Mouse (Mus musculus) limb, embryonic 15.5 days (tissue): ENCODE results near the gene 1700066M21Rik. TPM values are rescaled to one million over a fixed set of nuclear protein-coding genes. Genes with fewer than 3 reads are reported as not detected.

Experiments
- ATAC-seq: fragments of 200-750 bp; cut with Nextera tagmentation; 2 replicates; pipeline ENCODE4 v1.8.0; 2017; ENCODE audit warnings: low read depth, moderate TSS enrichment; ENCODE audit not compliant: insufficient number of reproducible peaks, low FRiP score, low TSS enrichment
- H3K27ac ChIP-seq: fragments of 300-500 bp; sonication (generic); 2 replicates; pipeline ENCODE4 v1.5.1; 2015; ENCODE audit warnings: moderate library complexity, mild to moderate bottlenecking, inconsistent platforms
- H3K27me3 ChIP-seq: fragments of 300-500 bp; sonication (generic); 2 replicates; pipeline ENCODE4 v1.6.1; 2015; ENCODE audit warnings: inconsistent platforms
- H3K36me3 ChIP-seq: fragments of 300-500 bp; sonication (generic); 2 replicates; pipeline ENCODE4 v1.6.1; 2015; ENCODE audit warnings: inconsistent platforms
- H3K4me1 ChIP-seq: fragments of 300-500 bp; sonication (generic); 2 replicates; pipeline ENCODE4 v1.6.1; 2015; ENCODE audit warnings: inconsistent platforms
- H3K4me2 ChIP-seq: fragments of 300-500 bp; sonication (generic); 2 replicates; pipeline ENCODE4 v1.6.1; 2015; ENCODE audit warnings: mild to moderate bottlenecking, inconsistent platforms
- H3K4me3 ChIP-seq: fragments of 300-500 bp; sonication (generic); 2 replicates; pipeline ENCODE4 v1.5.1; 2015; ENCODE audit warnings: mild to moderate bottlenecking, inconsistent platforms
- H3K9ac ChIP-seq: fragments of 300-500 bp; sonication (generic); 2 replicates; pipeline ENCODE4 v1.6.1; 2015; ENCODE audit warnings: inconsistent platforms
- H3K9me3 ChIP-seq: fragments of 300-500 bp; sonication (generic); 2 replicates; pipeline ENCODE4 v1.6.1; 2016; ENCODE audit warnings: inconsistent platforms
- WGBS: fragments of 180-500 bp; shearing (Covaris S2); methylation state at CpG from one replicate; pipeline ENCODE4 v1.1.7; 2015; 5-methylcytosine and 5-hydroxymethylcytosine counted together
- polyA plus RNA-seq: library from polyadenylated mRNA; unstranded; fragments of >200 nt; fragmentation: Nextera tagmentation; extraction: Ambion mirVana; gene quantifications from 2 replicates; pipeline ENCODE4 v1.2.1, GENCODE M21; 2015

The 1700066M21Rik gene
- polyA plus RNA-seq, 1 experiment from 2014 or later, result 15.9 TPM

- ATAC-seq, result no peak
Observed at GRCm38 (mm10) chr1:57400877-57401276, 23.5 kb downstream of the 1700066M21Rik start.

GRCm38 (mm10) chr1:57402116-57402515 lies 24.7 kb downstream of the 1700066M21Rik start:
- Histone ChIP-seq H3K27me3 (no peaks in the 10 kb centered on the region), H3K4me2 (no peak overlapping the region), H3K4me3 (no peak overlapping the region), H3K4me1 (peaks cover 10% of the 10 kb centered on the region), H3K9ac (no peak overlapping the region), H3K36me3 (peaks cover 30% of the 10 kb centered on the region), H3K27ac (no peak overlapping the region), H3K9me3 (no peaks in the 10 kb centered on the region)
- ATAC-seq, result no peak
- WGBS, result 93% methylated on average over 5 of the region's 5 CpGs

More at GRCm38 (mm10) chr1:57400877-57401276, 23.5 kb downstream of the 1700066M21Rik start:
- H3K27ac ChIP-seq, result no peak overlapping the region
- no peaks in the 10 kb centered on the region for H3K9me3 ChIP-seq
- no peak overlapping the region for H3K4me3 ChIP-seq
- peaks cover 9% of the 10 kb centered on the region for H3K4me1 ChIP-seq
- H3K4me2 ChIP-seq, result no peak overlapping the region
- H3K27me3 ChIP-seq, result no peaks in the 10 kb centered on the region
- no peak overlapping the region for H3K9ac ChIP-seq
- peaks cover 37% of the 10 kb centered on the region for H3K36me3 ChIP-seq
- WGBS, result 85% methylated on average over 2 of the region's 2 CpGs

GRCm38 (mm10) chr1:57406187-57407151 lies 29.0 kb downstream of the 1700066M21Rik start, which contains the start of the genes Maip1 and Tyw5:
Gene Maip1, plus strand, starts transcription at chr1:57406328.
Gene Tyw5, minus strand, starts transcription at chr1:57407101.
- Histone ChIP-seq H3K4me3 (peak within 1 kb of the TSS; percentile 72), H3K36me3 (no peaks in the 10 kb centered on the region), H3K27me3 (no peaks in the 10 kb centered on the region), H3K4me1 (peaks cover 25% of the 10 kb centered on the region), H3K27ac (peak within 1 kb of the TSS; percentile 98), H3K9me3 (no peaks in the 10 kb centered on the region), H3K4me2 (peak within 1 kb of the TSS; percentile 70), H3K9ac (peak within 1 kb of the TSS; percentile 92)
- under 1% methylated on average over 72 of the region's 72 CpGs for WGBS
- peak; percentile 87 for ATAC-seq

GRCm38 (mm10) chr1:57408994-57409393 lies 31.6 kb downstream of the 1700066M21Rik start:
- H3K4me1 ChIP-seq, result peaks cover 25% of the 10 kb centered on the region
- H3K36me3 ChIP-seq, result peaks cover 23% of the 10 kb centered on the region
- ATAC-seq, result no peak
- H3K27me3 ChIP-seq, result no peaks in the 10 kb centered on the region
- 82% methylated on average over 2 of the region's 2 CpGs for WGBS
- H3K27ac ChIP-seq, result no peak overlapping the region
- no peak overlapping the region for H3K4me3 ChIP-seq
- no peaks in the 10 kb centered on the region for H3K9me3 ChIP-seq
- no peak overlapping the region for H3K9ac ChIP-seq
- no peak overlapping the region for H3K4me2 ChIP-seq

- H3K27ac ChIP-seq, result no peak overlapping the region
- no peaks in the 10 kb centered on the region for H3K27me3 ChIP-seq
- no peak overlapping the region for H3K4me2 ChIP-seq
- H3K4me3 ChIP-seq, result no peak overlapping the region
- H3K9me3 ChIP-seq, result no peaks in the 10 kb centered on the region
- WGBS, result 91% methylated on average over 2 of the region's 2 CpGs
- H3K4me1 ChIP-seq, result peaks cover 3% of the 10 kb centered on the region; the same call in 1 of the 2 replicates
- ATAC-seq, result no peak
- H3K9ac ChIP-seq, result no peak overlapping the region
- H3K36me3 ChIP-seq, result peaks cover 45% of the 10 kb centered on the region
Observed at GRCm38 (mm10) chr1:57413397-57413796, 36.0 kb downstream of the 1700066M21Rik start.

- Histone ChIP-seq H3K4me3 (no peak overlapping the region), H3K27ac (no peak overlapping the region), H3K36me3 (no peaks in the 10 kb centered on the region), H3K9me3 (no peaks in the 10 kb centered on the region), H3K4me2 (no peak overlapping the region), H3K4me1 (peaks cover 4% of the 10 kb centered on the region; the same call in 1 of the 2 replicates), H3K9ac (no peak overlapping the region), H3K27me3 (no peaks in the 10 kb centered on the region)
- ATAC-seq, result no peak
- 5% methylated on average over 1 of the region's 1 CpGs for WGBS
Observed at GRCm38 (mm10) chr1:57423696-57424095, 46.3 kb downstream of the 1700066M21Rik start.

GRCm38 (mm10) chr1:57428368-57429308 lies 51.2 kb downstream of the 1700066M21Rik start:
- Histone ChIP-seq H3K27me3 (no peaks in the 10 kb centered on the region), H3K4me3 (peak overlapping the region; percentile 23), H3K4me2 (peak overlapping the region; percentile 42), H3K9me3 (no peaks in the 10 kb centered on the region), H3K9ac (no peak overlapping the region), H3K27ac (peak overlapping the region; percentile 78), H3K36me3 (no peaks in the 10 kb centered on the region), H3K4me1 (peaks cover 20% of the 10 kb centered on the region)
- ATAC-seq, result peak; percentile 69
- 30% methylated on average over 16 of the region's 16 CpGs for WGBS

GRCm38 (mm10) chr1:57429786-57430483 lies 52.5 kb downstream of the 1700066M21Rik start:
- no peak for ATAC-seq
- Histone ChIP-seq H3K36me3 (no peaks in the 10 kb centered on the region), H3K27me3 (no peaks in the 10 kb centered on the region), H3K4me1 (peaks cover 20% of the 10 kb centered on the region), H3K9me3 (no peaks in the 10 kb centered on the region), H3K27ac (peak overlapping the region; percentile 78), H3K4me3 (0 out of 2 replicates have a peak overlapping the region, but pooled peaks have one; percentile 0), H3K9ac (no peak overlapping the region), H3K4me2 (peak overlapping the region; percentile 17)
- 6% methylated on average over 12 of the region's 12 CpGs for WGBS

- Histone ChIP-seq H3K9ac (no peak overlapping the region), H3K36me3 (no peaks in the 10 kb centered on the region), H3K9me3 (no peaks in the 10 kb centered on the region), H3K4me3 (no peak overlapping the region), H3K27me3 (no peaks in the 10 kb centered on the region), H3K4me2 (no peak overlapping the region), H3K27ac (no peak overlapping the region), H3K4me1 (peaks cover 37% of the 10 kb centered on the region)
- no peak for ATAC-seq
- 79% methylated on average over 7 of the region's 7 CpGs for WGBS
Observed at GRCm38 (mm10) chr1:57433141-57433540, 55.7 kb downstream of the 1700066M21Rik start.
